Mouse (Mus musculus) thymus, adult 2 months (tissue): ENCODE data around the gene S100pbp. TPM values are rescaled to one million over a fixed set of nuclear protein-coding genes. Genes with fewer than 3 reads are reported as not detected.

Experiments
- DNase-seq: peaks from one replicate; pipeline ENCODE4 v3.0.0; 2021
- H3K27ac ChIP-seq: fragments of 200-500 bp; 2 replicates; pipeline ENCODE4 v1.5.1; 2012; ENCODE audit warnings: low read length, control low read depth; ENCODE audit not compliant: control insufficient read depth, insufficient read depth
- H3K27me3 ChIP-seq: fragments of 200-500 bp; 2 replicates; pipeline ENCODE4 v1.6.1; 2012; ENCODE audit warnings: mild to moderate bottlenecking, low read length, moderate library complexity, mixed read lengths; ENCODE audit not compliant: control insufficient read depth, insufficient read depth
- H3K36me3 ChIP-seq: fragments of 200-500 bp; 2 replicates; pipeline ENCODE4 v1.6.1; 2012; ENCODE audit warnings: mild to moderate bottlenecking, low read length, moderate library complexity; ENCODE audit not compliant: control insufficient read depth, insufficient read depth
- H3K4me1 ChIP-seq: fragments of 200-500 bp; replicated peaks from 2 replicates; pipeline ENCODE4 v1.6.1; 2012; ENCODE audit warnings: low read length; ENCODE audit not compliant: control insufficient read depth, insufficient read depth
- H3K4me3 ChIP-seq: fragments of 200-500 bp; 2 replicates; pipeline ENCODE4 v1.5.1; 2012; ENCODE audit warnings: mild to moderate bottlenecking, low read length, control low read depth, moderate library complexity; ENCODE audit not compliant: control insufficient read depth, insufficient read depth
- CTCF ChIP-seq: fragments of 200-500 bp; IDR thresholded peaks from 2 replicates; pipeline ENCODE4 v1.5.1; 2012; ENCODE audit warnings: mild to moderate bottlenecking, control low read depth, low read length, moderate library complexity, borderline replicate concordance; ENCODE audit not compliant: control insufficient read depth, poor library complexity, insufficient read depth; ENCODE audit errors: extremely low read depth
- POLR2A ChIP-seq: fragments of 200-500 bp; IDR thresholded peaks from 2 replicates; pipeline ENCODE4 v1.6.1; 2012; ENCODE audit warnings: mild to moderate bottlenecking, low read length, control low read depth, moderate library complexity; ENCODE audit not compliant: control insufficient read depth, poor library complexity, insufficient read depth; ENCODE audit errors: extremely low read depth
- WGBS: fragments of 180-500 bp; shearing (Covaris S2); methylation state at CpG from one replicate; pipeline ENCODE4 v1.1.7; 2018; 5-methylcytosine and 5-hydroxymethylcytosine counted together
- polyA plus RNA-seq: library from polyadenylated mRNA; depleted of rRNA; stranded (reverse); fragments of >200 nt; gene quantifications from 2 replicates; pipeline ENCODE4 v1.2.3, GENCODE M21; 2012

S100pbp gene
- polyA plus RNA-seq, 1 experiment = 58.7 TPM

GRCm38 (mm10) chr4:129234488-129234887, 45.0 kb upstream of the S100pbp start:
- Histone ChIP-seq H3K4me3 (no peak overlapping the region), H3K4me1 (peaks cover 10% of the 10 kb centered on the region), H3K27ac (no peak overlapping the region), H3K27me3 (peaks cover 3% of the 10 kb centered on the region; the same call in 1 of the 2 replicates), H3K36me3 (no peaks in the 10 kb centered on the region)
- WGBS = 45% methylated on average over 7 of the region's 7 CpGs
- no peak for TF ChIP-seq CTCF
- TF ChIP-seq POLR2A = no peak
- DNase-seq = no peak

GRCm38 (mm10) chr4:129232561-129233360, 43.2 kb upstream of the S100pbp start:
- TF ChIP-seq CTCF (no peak), POLR2A (no peak)
- no peak overlapping the region for H3K4me3 ChIP-seq
- no peaks in the 10 kb centered on the region for H3K36me3 ChIP-seq
- WGBS = 94% methylated on average over 9 of the region's 9 CpGs
- DNase-seq = no peak
- 0 out of 2 replicates have a peak, but pooled peaks cover 2% of the 10 kb centered on the region for H3K4me1 ChIP-seq
- H3K27ac ChIP-seq = no peak overlapping the region
- no peaks in the 10 kb centered on the region for H3K27me3 ChIP-seq

DNA sequence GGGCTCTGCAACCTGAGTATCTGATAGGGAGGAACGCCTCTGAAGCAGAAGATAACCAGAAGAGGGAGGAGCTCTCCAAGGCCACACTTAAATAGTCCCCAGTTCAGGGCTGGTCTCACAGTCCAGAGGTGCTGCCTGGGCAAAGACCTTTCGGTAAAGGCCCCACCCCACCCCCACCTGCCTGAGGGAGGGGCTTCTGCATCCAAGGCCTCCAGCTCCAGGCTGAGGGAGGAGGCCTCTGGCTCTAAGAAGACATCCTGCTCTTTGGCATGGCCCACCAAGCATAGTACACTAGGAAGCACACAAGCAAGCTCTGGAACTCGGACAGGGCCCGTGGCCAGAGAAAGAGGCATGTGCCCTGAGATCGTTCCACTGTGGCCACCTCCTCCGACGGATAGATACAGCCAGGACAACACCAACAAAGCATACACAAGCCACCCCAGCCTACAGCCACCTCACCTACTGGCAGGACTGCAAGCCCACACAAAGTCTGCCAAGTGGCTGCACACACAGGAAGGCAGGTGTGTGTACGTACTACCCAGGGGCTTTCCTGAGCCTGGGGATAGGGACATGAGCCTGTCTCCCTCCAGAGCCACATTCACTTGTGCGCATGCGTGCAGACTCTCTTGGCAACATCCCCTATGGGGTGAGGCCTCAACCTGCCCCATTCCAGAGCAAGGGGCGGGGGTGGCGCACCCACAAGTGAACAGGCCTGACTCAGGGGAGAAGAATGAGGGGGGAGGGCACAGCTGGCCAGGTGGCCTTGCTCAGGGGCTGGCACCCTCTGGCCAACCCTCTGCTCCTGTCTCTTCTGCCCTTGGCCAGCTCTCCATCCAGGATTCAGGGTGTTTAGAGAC, 42.3 kb upstream of the S100pbp start:
- Histone ChIP-seq H3K4me3 (no peak overlapping the region), H3K27ac (no peak overlapping the region), H3K27me3 (no peaks in the 10 kb centered on the region)

GRCm38 (mm10) chr4:129230926-129231325, 41.4 kb upstream of the S100pbp start:
- Histone ChIP-seq H3K4me1 (0 out of 2 replicates have a peak, but pooled peaks cover 2% of the 10 kb centered on the region), H3K36me3 (no peaks in the 10 kb centered on the region), H3K4me3 (no peak overlapping the region), H3K27ac (no peak overlapping the region), H3K27me3 (no peaks in the 10 kb centered on the region)
- TF ChIP-seq POLR2A = no peak
- no peak for TF ChIP-seq CTCF
- DNase-seq = no peak
- WGBS = 93% methylated on average over 8 of the region's 8 CpGs

More for the DNA sequence above, 42.3 kb upstream of the S100pbp start:
- H3K36me3 ChIP-seq = no peaks in the 10 kb centered on the region
- TF ChIP-seq CTCF (no peak), POLR2A (no peak)
- no peak for DNase-seq
- H3K4me1 ChIP-seq = 0 out of 2 replicates have a peak, but pooled peaks cover 2% of the 10 kb centered on the region
- WGBS = 91% methylated on average over 12 of the region's 12 CpGs

GRCm38 (mm10) chr4:129227985-129228381, 38.5 kb upstream of the S100pbp start:
- H3K4me1 ChIP-seq = no peaks in the 10 kb centered on the region
- WGBS = 88% methylated on average over 8 of the region's 8 CpGs
- no peaks in the 10 kb centered on the region for H3K36me3 ChIP-seq
- no peak overlapping the region for H3K27ac ChIP-seq
- no peak overlapping the region for H3K4me3 ChIP-seq
- TF ChIP-seq POLR2A (no peak), CTCF (no peak)
- H3K27me3 ChIP-seq = no peaks in the 10 kb centered on the region
- DNase-seq = no peak

GRCm38 (mm10) chr4:129227170-129227984, 37.9 kb upstream of the S100pbp start:
- WGBS = 90% methylated on average over 22 of the region's 22 CpGs
- peak overlapping the region; percentile 44; the same call in 1 of the 2 replicates for H3K27ac ChIP-seq
- TF ChIP-seq POLR2A (no peak), CTCF (no peak)
- no peaks in the 10 kb centered on the region for H3K4me1 ChIP-seq
- H3K27me3 ChIP-seq = no peaks in the 10 kb centered on the region
- H3K36me3 ChIP-seq = no peaks in the 10 kb centered on the region
- DNase-seq = no peak
- no peak overlapping the region for H3K4me3 ChIP-seq
